Mouse (Mus musculus) C2C12 (cell line): ENCODE data around the gene Prodh2. TPM values are rescaled to one million over a fixed set of nuclear protein-coding genes. Genes with fewer than 3 reads are reported as not detected.
A peak's percentile ranks its signal among the peaks of the same experiment; 100 is the strongest.
"Not testable (repeated sequence)": the region's sequence is repeated elsewhere in the genome, so short reads cannot be mapped to it uniquely, and the experiment has no call there.

Source experiments
- H3K27me3 ChIP-seq: one replicate; pipeline ENCODE4 v1.6.1; 2011; ENCODE audit not compliant: control insufficient read depth, insufficient read depth, insufficient read length
- H3K36me3 ChIP-seq: one replicate; pipeline ENCODE4 v1.6.1; 2011; ENCODE audit not compliant: control insufficient read depth, insufficient read depth
- H3K4me3 ChIP-seq: one replicate; pipeline ENCODE4 v1.5.1; 2011; ENCODE audit warnings: mild to moderate bottlenecking, control low read depth; ENCODE audit not compliant: poor library complexity, insufficient read depth, severe bottlenecking
- H3K79me2 ChIP-seq: one replicate; pipeline ENCODE4 v1.6.1; 2011; ENCODE audit not compliant: control insufficient read depth, insufficient read depth
- H3K79me3 ChIP-seq: one replicate; pipeline ENCODE4 v1.6.1; 2011; ENCODE audit warnings: low read depth, control low read depth
- H3ac ChIP-seq: one replicate; pipeline ENCODE3; 2011; ENCODE audit warnings: low read depth; ENCODE audit not compliant: control insufficient read depth, insufficient read length
- CEBPB ChIP-seq: IDR thresholded peaks from one replicate; pipeline ENCODE4 v1.6.1; 2011; ENCODE audit warnings: low read depth, mild to moderate bottlenecking, control low read depth, moderate library complexity
- CTCF ChIP-seq: IDR thresholded peaks from one replicate; pipeline ENCODE4 v1.5.1; 2011; ENCODE audit not compliant: control insufficient read depth, insufficient read depth, insufficient read length
- FOSL1 ChIP-seq: IDR thresholded peaks from one replicate; pipeline ENCODE4 v1.8.0; 2011; ENCODE audit warnings: mild to moderate bottlenecking, low read length; ENCODE audit not compliant: poor library complexity, insufficient read depth, severe bottlenecking
- MAX ChIP-seq: IDR thresholded peaks from one replicate; pipeline ENCODE4 v1.6.1; 2011; ENCODE audit warnings: mild to moderate bottlenecking, control low read depth
- MYOD1 ChIP-seq: IDR thresholded peaks from one replicate; pipeline ENCODE4 v1.6.1; 2011; ENCODE audit warnings: low read depth; ENCODE audit not compliant: control insufficient read depth, insufficient read length
- MYOG ChIP-seq: IDR thresholded peaks from one replicate; pipeline ENCODE4 v1.6.1; 2011; ENCODE audit not compliant: control insufficient read depth, insufficient read length; ENCODE audit errors: extremely low read depth
- USF1 ChIP-seq: IDR thresholded peaks from one replicate; pipeline ENCODE4 v1.6.1; 2011; ENCODE audit warnings: low read depth, mild to moderate bottlenecking, control low read depth, moderate library complexity
- polyA plus RNA-seq: library from polyadenylated mRNA; unstranded; fragments of >200 nt; fragmentation: generic; extraction: Trizol; gene quantifications from one replicate; pipeline ENCODE4 v1.2.1, GENCODE M21; 2012; ENCODE audit warnings: missing spikeins

Gene Prodh2
- polyA plus RNA-seq, 1 experiment: 0.02 TPM

- H3K79me3 ChIP-seq: no peaks in the 10 kb centered on the region
- H3K36me3 ChIP-seq: no peaks in the 10 kb centered on the region
- no peak overlapping the region for H3K4me3 ChIP-seq
- H3K79me2 ChIP-seq: no peaks in the 10 kb centered on the region
- TF ChIP-seq FOSL1 (no peak), MYOG (no peak), MAX (no peak), CTCF (no peak), CEBPB (no peak), MYOD1 (no peak), USF1 (no peak)
- H3ac ChIP-seq: no peak overlapping the region
- H3K27me3 ChIP-seq: peaks cover 46% of the 10 kb centered on the region
Observed at GRCm38 (mm10) chr7:30477415-30478381, 15.7 kb upstream of the Prodh2 start.

- no peaks in the 10 kb centered on the region for H3K79me2 ChIP-seq
- H3ac ChIP-seq: no peak overlapping the region
- peaks cover 25% of the 10 kb centered on the region for H3K27me3 ChIP-seq
- no peaks in the 10 kb centered on the region for H3K36me3 ChIP-seq
- H3K79me3 ChIP-seq: no peaks in the 10 kb centered on the region
- no peak overlapping the region for H3K4me3 ChIP-seq
- TF ChIP-seq FOSL1 (no peak), CTCF (no peak), MYOG (no peak), MAX (no peak)
Observed at GRCm38 (mm10) chr7:30484250-30484649, 9.2 kb upstream of the Prodh2 start.

DNA sequence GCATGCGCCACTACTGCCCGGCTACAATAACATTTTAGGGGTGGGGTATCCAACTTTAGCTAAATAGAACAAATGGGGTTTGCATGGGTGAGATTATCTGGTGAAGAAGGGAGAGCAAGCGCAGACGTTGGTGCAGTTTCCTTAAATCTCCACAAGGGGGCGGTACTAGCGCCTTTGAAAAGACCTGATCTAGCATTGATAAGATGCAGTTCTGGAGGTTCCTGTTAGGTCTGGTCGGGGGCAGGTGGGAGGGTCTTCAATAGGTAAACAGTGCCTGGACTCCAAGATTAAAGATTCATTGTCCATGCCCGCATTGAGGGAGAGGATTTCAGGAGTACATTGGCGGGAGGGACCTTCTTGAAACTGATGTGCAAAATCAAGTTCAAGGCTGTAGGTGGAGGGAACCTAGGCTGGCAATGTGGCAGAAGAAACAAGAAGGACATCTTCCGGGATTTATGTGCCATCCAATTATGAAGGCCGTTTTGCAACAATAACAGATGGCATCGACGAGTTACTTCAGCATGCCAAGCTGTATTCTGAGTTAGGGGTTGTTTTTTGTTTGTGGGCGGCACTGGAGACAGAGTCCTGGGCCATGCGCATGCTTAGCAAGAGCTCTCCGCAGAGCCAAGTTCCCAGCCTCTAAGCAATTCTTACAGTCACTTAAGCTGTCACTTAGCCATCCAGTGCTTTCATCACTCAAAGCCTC lies 3.0 kb upstream of the Prodh2 start:
- Histone ChIP-seq H3ac (no peak overlapping the region), H3K27me3 (peaks cover 22% of the 10 kb centered on the region), H3K4me3 (no peak overlapping the region), H3K79me2 (no peaks in the 10 kb centered on the region), H3K79me3 (no peaks in the 10 kb centered on the region), H3K36me3 (no peaks in the 10 kb centered on the region)
- TF ChIP-seq CTCF: peak; percentile 5
- no peak for TF ChIP-seq FOSL1

DNA sequence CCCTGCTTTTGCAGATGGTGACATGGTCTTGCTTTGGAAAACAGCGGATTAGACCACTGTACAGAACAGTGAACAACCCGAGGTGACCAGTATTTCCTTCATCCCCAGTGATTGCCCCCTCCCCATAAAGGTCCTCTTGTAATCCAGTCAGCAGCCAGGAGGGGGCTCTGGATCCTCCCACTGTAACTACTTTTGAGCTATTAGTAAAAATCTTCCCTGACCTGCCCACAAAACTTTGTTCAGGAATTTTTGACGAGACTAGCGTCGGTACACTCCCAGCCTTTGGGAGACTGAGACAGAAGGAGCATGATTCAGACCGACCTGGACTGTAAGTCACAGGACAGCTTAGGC lies 2.5 kb upstream of the Prodh2 start:
- H3K79me2 ChIP-seq: no peaks in the 10 kb centered on the region
- TF ChIP-seq CEBPB (no peak), CTCF (no peak), FOSL1 (no peak), USF1 (no peak), MYOG (no peak), MAX (no peak), MYOD1 (no peak)
- H3K36me3 ChIP-seq: no peaks in the 10 kb centered on the region
- no peaks in the 10 kb centered on the region for H3K79me3 ChIP-seq
- no peak overlapping the region for H3ac ChIP-seq
- H3K27me3 ChIP-seq: peaks cover 22% of the 10 kb centered on the region
- no peak overlapping the region for H3K4me3 ChIP-seq

GRCm38 (mm10) chr7:30492765-30493164 lies 657 bp upstream of the Prodh2 start:
- Histone ChIP-seq H3K79me3 (no peaks in the 10 kb centered on the region), H3K79me2 (no peaks in the 10 kb centered on the region), H3K27me3 (peaks cover 25% of the 10 kb centered on the region), H3K36me3 (no peaks in the 10 kb centered on the region), H3ac (no peak overlapping the region), H3K4me3 (no peak overlapping the region)
- TF ChIP-seq MYOD1 (no peak), CTCF (peak; percentile 20)

DNA sequence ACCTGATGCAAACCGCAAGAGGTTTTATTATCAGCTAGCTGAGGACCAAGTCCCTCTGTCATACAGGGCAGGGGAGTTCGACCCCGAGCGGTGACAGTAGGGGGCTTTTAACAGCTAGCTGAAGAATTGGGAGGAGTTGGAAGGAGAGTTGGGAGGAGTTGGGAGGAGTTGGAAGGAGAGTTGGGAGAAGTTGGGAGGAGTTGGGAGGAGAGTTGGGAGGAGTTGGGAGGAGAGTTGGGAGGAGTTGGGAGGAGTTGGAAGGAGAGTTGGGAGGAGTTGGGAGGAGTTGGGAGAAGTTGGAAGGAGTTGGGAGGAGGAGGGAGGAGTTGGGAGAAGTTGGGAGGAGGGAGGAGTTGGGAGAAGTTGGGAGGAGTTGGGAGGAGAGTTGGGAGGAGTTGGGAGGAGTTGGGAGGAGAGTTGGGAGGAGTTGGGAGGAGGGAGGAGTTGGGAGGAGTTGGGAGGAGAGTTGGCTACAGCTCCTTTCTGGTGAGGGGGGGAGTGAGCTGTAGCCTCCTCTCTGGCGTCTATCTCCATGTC lies 2.2 kb downstream of the Prodh2 start:
- not testable (repeated sequence) for H3K79me2 ChIP-seq, H3K36me3 ChIP-seq, H3K79me3 ChIP-seq, H3K4me3 ChIP-seq, H3ac ChIP-seq
- H3K27me3 ChIP-seq: peaks cover 25% of the 10 kb centered on the region

GRCm38 (mm10) chr7:30501159-30501558 lies 7.7 kb downstream of the Prodh2 start:
- not testable (repeated sequence) for H3K79me2 ChIP-seq, H3K4me3 ChIP-seq, H3K79me3 ChIP-seq, H3ac ChIP-seq, H3K36me3 ChIP-seq
- H3K27me3 ChIP-seq: peaks cover 14% of the 10 kb centered on the region
